Mouse (Mus musculus): ENCODE results near the gene Prr12. TPM values are rescaled to one million over a fixed set of nuclear protein-coding genes. Genes with fewer than 3 reads are reported as not detected.

Prr12 gene
- total RNA-seq, 2 experiments from 2014 or later, result 14.1 to 16.1 TPM

- no peak for DNase-seq
Observed at GRCm38 (mm10) chr7:44997940-44998428, 54.7 kb downstream of the Prr12 start.

GRCm38 (mm10) chr7:44997231-44997939 lies 55.3 kb downstream of the Prr12 start, which contains the start of gene Irf3:
Gene Irf3, plus strand, starts transcription at chr7:44997648.
- peak; percentile 93 for DNase-seq

GRCm38 (mm10) chr7:44996672-44997071 lies 56.0 kb downstream of the Prr12 start:
- DNase-seq, result no peak

GRCm38 (mm10) chr7:44986879-44987718 lies 65.6 kb downstream of the Prr12 start:
- no peak for DNase-seq

- peak; percentile 99 for DNase-seq
Observed at GRCm38 (mm10) chr7:44986192-44986878, 66.3 kb downstream of the Prr12 start, which contains the start of gene Prmt1. Gene Prmt1, minus strand, starts transcription at chr7:44986568.

- peak; percentile 73 for DNase-seq
Observed at GRCm38 (mm10) chr7:44985595-44986191, 67.0 kb downstream of the Prr12 start.

- DNase-seq, result no peak
Observed at GRCm38 (mm10) chr7:44984833-44985164, 67.9 kb downstream of the Prr12 start.

- peak; percentile 56 for DNase-seq
Observed at GRCm38 (mm10) chr7:44983944-44984832, 68.5 kb downstream of the Prr12 start.

GRCm38 (mm10) chr7:44983085-44983484 lies 69.6 kb downstream of the Prr12 start:
- DNase-seq, result peak; percentile 77

GRCm38 (mm10) chr7:44981539-44981938 lies 71.1 kb downstream of the Prr12 start:
- DNase-seq, result no peak

GRCm38 (mm10) chr7:44978300-44978699 lies 74.4 kb downstream of the Prr12 start:
- DNase-seq, result no peak

Small RNAs within 50 kb of the gene (microRNA-seq; reads per million reads assigned to microRNA genes)
- gene Mir7054 (ENCODE audit: borderline replicate concordance in 2 of 2), result 0.26 to 2.2 reads per million in 2 experiments

Other genes starting within 250 kb of the Prr12 start
- 10 to 100 TPM; 18.4 to 22.2 TPM for gene Nup62, start 236.8 kb downstream of the Prr12 start, total RNA-seq (2021)
- gene Il4i1, start 236.5 kb downstream of the Prr12 start, total RNA-seq (2021), result 1 to 10 TPM; 1.8 to 3.1 TPM
- gene Atf5, start 236.2 kb downstream of the Prr12 start, total RNA-seq (2021), result 10 to 100 TPM; 57.2 to 70.6 TPM
- gene Akt1s1, start 203.9 kb downstream of the Prr12 start, total RNA-seq (2021), result 100 to 1,000 TPM; 103 to 113 TPM
- gene Tbc1d17, start 203.8 kb downstream of the Prr12 start, total RNA-seq (2021), result 10 to 100 TPM; 38.6 to 41.2 TPM
- gene Pnkp, start 195.7 kb downstream of the Prr12 start, total RNA-seq (2021), result 10 to 100 TPM; 15.6 to 15.8 TPM
- 100 to 1,000 TPM; 116 to 125 TPM for gene Ptov1, start 183.1 kb downstream of the Prr12 start, total RNA-seq (2021)
- gene Med25, start 160.2 kb downstream of the Prr12 start, total RNA-seq (2021), result 10 to 100 TPM; 50.9 to 51.2 TPM
- 10 to 100 TPM; 16.1 to 17.3 TPM for gene Fuz, start 156.8 kb downstream of the Prr12 start, total RNA-seq (2021)
- gene Ap2a1, start 123.4 kb downstream of the Prr12 start, total RNA-seq (2021), result 10 to 100 TPM; 57.1 to 57.2 TPM
- not detected for gene Tsks, start 109.7 kb downstream of the Prr12 start, total RNA-seq (2021)
- gene Cpt1c, start 78.0 kb downstream of the Prr12 start, total RNA-seq (2021), result 1 to 10 TPM; 1.6 to 2.0 TPM
- 100 to 1,000 TPM; 119 to 142 TPM for gene Prmt1, start 66.3 kb downstream of the Prr12 start, total RNA-seq (2021)
- gene Irf3, start 55.2 kb downstream of the Prr12 start, total RNA-seq (2021), result 10 to 100 TPM; 16.1 to 20.9 TPM
- 1 to 10 TPM; 7.4 to 9.6 TPM for gene Bcl2l12, start 54.2 kb downstream of the Prr12 start, total RNA-seq (2021)
- gene Scaf1, start 36.5 kb downstream of the Prr12 start, total RNA-seq (2021), result 10 to 100 TPM; 35.8 to 38.1 TPM
- gene Rras, start 34.9 kb downstream of the Prr12 start, total RNA-seq (2021), result 10 to 100 TPM; 22.5 to 30.6 TPM
- gene Nosip, start 9.5 kb upstream of the Prr12 start, total RNA-seq (2021), result 10 to 100 TPM; 30.8 to 31.6 TPM
- 1 to 10 TPM; 6.9 to 9.1 TPM for gene Prrg2, start 9.8 kb upstream of the Prr12 start, total RNA-seq (2021)
- gene Rcn3, start 39.3 kb upstream of the Prr12 start, total RNA-seq (2021), result 10 to 100 TPM; 24.0 to 32.8 TPM
- gene Fcgrt, start 51.0 kb upstream of the Prr12 start, total RNA-seq (2021), result 10 to 100 TPM; 40.3 to 54.5 TPM
- gene Rps11, start 71.6 kb upstream of the Prr12 start, total RNA-seq (2021), result 100 to 1,000 TPM; 413 to 448 TPM
- 100 to 1,000 TPM; 520 to 561 TPM for gene Rpl13a, start 75.9 kb upstream of the Prr12 start, total RNA-seq (2021)
- not detected for gene Gm45713, start 83.3 kb upstream of the Prr12 start, total RNA-seq (2021)
- 1 to 10 TPM; 4.2 TPM for gene Flt3l, start 83.6 kb upstream of the Prr12 start, total RNA-seq (2021)
- 10 to 100 TPM; 32.0 to 38.1 TPM for gene Pih1d1, start 101.4 kb upstream of the Prr12 start, total RNA-seq (2021)
- 10 to 100 TPM; 15.6 to 15.9 TPM for gene Aldh16a1, start 101.7 kb upstream of the Prr12 start, total RNA-seq (2021)
- 1 to 10 TPM; 1.1 to 2.5 TPM for gene Slc17a7, start 111.1 kb upstream of the Prr12 start, total RNA-seq (2021)
- not detected for gene Gfy, start 126.7 kb upstream of the Prr12 start, total RNA-seq (2021)
- gene Pth2, start 128.1 kb upstream of the Prr12 start, total RNA-seq (2021), result not detected
- under 1 TPM; 0.19 to 0.23 TPM for gene Ccdc155, start 152.0 kb upstream of the Prr12 start, total RNA-seq (2021)
- not detected for gene Dkkl1, start 159.3 kb upstream of the Prr12 start, total RNA-seq (2021)
- 1 to 10 TPM; 2.5 to 2.8 TPM for gene Tead2, start 162.9 kb upstream of the Prr12 start, total RNA-seq (2021)
- gene Cd37, start 186.2 kb upstream of the Prr12 start, total RNA-seq (2021), result 1 to 10 TPM; 1.3 to 2.0 TPM
- gene Slc6a16, start 188.2 kb upstream of the Prr12 start, total RNA-seq (2021), result not detected
- gene Slc6a21, start 224.6 kb upstream of the Prr12 start, total RNA-seq (2021), result not detected

Measured in gastrocnemius, postnatal 25 days (tissue).